Mouse (Mus musculus): ENCODE measurements at regions not wholly inside any gene's neighbourhood (a gene's known extent, or its start where the extent isn't known, plus 50 kb on each side); places are given as distances from the start of the nearest gene placed in this dataset.

DNA sequence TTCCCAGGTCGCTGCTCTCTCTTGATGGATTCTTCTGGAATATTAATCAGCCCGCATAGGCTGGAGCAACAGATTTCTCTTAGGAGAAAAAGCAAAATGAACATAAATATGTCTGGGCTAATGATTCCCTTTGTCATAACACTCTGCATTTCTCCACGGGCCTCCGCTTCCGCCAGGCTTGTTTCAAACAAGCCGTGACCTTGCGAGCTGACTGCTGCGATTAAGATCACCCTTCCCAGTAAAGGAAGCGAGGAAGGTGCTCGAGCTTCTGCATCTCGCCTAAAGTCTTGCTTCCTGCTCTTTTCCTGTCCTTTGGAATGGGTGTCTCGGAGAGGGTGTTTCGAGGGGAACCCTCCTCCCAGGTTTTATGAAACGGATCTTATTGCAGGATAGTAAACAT is 216.3 kb upstream of the Tle3 start:
- no peak overlapping the region for H3K4me3 ChIP-seq (ENCODE audit: low read depth, low read length)
- no peak for ATAC-seq (replicated peaks; ENCODE audit: insufficient number of reproducible peaks, low FRiP score, low TSS enrichment)
- WGBS (ENCODE audit: insufficient replicate concordance) = 60% methylated on average over 14 of the region's 14 CpGs

GRCm38 (mm10) chr9:61158192-61158770 is 213.9 kb upstream of the Tle3 start:
- no peak overlapping the region for H3K4me2 ChIP-seq
- H3K36me3 ChIP-seq (ENCODE audit: control insufficient read depth, insufficient read depth, low read length) = no peaks in the 10 kb centered on the region
- no peak overlapping the region for H3K4me3 ChIP-seq (ENCODE audit: low read depth, low read length)
- no peak overlapping the region for H3K27ac ChIP-seq (ENCODE audit: low read depth, low read length)
- ATAC-seq (replicated peaks; ENCODE audit: insufficient number of reproducible peaks, low FRiP score, low TSS enrichment) = no peak
- H3K9me3 ChIP-seq (replicated peaks; ENCODE audit: control insufficient read depth, low read length) = no peaks in the 10 kb centered on the region
- peaks cover 5% of the 10 kb centered on the region; the same call in 1 of the 2 replicates for H3K4me1 ChIP-seq (ENCODE audit: control insufficient read depth, insufficient read depth, low read length)
- H3K9ac ChIP-seq (ENCODE audit: low read depth, low read length) = no peak overlapping the region
- H3K27me3 ChIP-seq (ENCODE audit: control insufficient read depth, insufficient read depth, low read length) = peaks cover 3% of the 10 kb centered on the region; the same call in 1 of the 2 replicates
- 44% methylated on average over 10 of the region's 10 CpGs for WGBS (ENCODE audit: insufficient replicate concordance)

More for the DNA sequence above, 216.3 kb upstream of the Tle3 start:
- Histone ChIP-seq H3K4me1 (ENCODE audit: control insufficient read depth, insufficient read depth, low read length) (peaks cover 5% of the 10 kb centered on the region; the same call in 1 of the 2 replicates), H3K27me3 (ENCODE audit: control insufficient read depth, insufficient read depth, low read length) (peaks cover 3% of the 10 kb centered on the region; the same call in 1 of the 2 replicates), H3K4me2 (no peak overlapping the region), H3K9me3 (replicated peaks; ENCODE audit: control insufficient read depth, low read length) (no peaks in the 10 kb centered on the region), H3K9ac (ENCODE audit: low read depth, low read length) (no peak overlapping the region), H3K27ac (ENCODE audit: low read depth, low read length) (no peak overlapping the region), H3K36me3 (ENCODE audit: control insufficient read depth, insufficient read depth, low read length) (no peaks in the 10 kb centered on the region)

DNA sequence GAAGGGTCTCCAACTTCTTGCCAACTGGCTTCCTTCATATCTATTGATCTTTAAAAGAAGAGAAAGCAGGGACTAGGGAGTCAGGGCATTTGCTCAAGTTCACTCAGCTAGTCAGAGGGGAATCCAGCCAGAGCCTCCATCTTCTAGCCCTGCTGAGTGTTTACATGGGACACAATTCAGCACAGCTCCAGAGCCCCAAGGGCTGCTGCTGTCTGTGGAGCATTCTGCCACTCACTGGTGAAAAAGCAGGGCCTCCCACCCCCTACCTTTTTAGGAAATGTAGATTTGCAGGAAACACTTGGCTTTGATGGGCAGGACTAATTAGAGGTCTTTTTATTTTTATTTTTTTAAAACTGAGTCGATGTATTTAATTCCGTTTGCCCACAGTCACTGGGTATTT is 213.0 kb upstream of the Tle3 start:
- peaks cover 5% of the 10 kb centered on the region; the same call in 1 of the 2 replicates for H3K4me1 ChIP-seq (ENCODE audit: control insufficient read depth, insufficient read depth, low read length)
- no peak overlapping the region for H3K4me3 ChIP-seq (ENCODE audit: low read depth, low read length)
- H3K9ac ChIP-seq (ENCODE audit: low read depth, low read length) = no peak overlapping the region
- H3K27ac ChIP-seq (ENCODE audit: low read depth, low read length) = no peak overlapping the region
- WGBS (ENCODE audit: insufficient replicate concordance) = 78% methylated on average over 2 of the region's 2 CpGs
- H3K9me3 ChIP-seq (replicated peaks; ENCODE audit: control insufficient read depth, low read length) = no peaks in the 10 kb centered on the region
- no peaks in the 10 kb centered on the region for H3K36me3 ChIP-seq (ENCODE audit: control insufficient read depth, insufficient read depth, low read length)
- H3K27me3 ChIP-seq (ENCODE audit: control insufficient read depth, insufficient read depth, low read length) = peaks cover 3% of the 10 kb centered on the region
- H3K4me2 ChIP-seq = no peak overlapping the region
- no peak for ATAC-seq (replicated peaks; ENCODE audit: insufficient number of reproducible peaks, low FRiP score, low TSS enrichment)

- no peak overlapping the region for H3K9ac ChIP-seq (ENCODE audit: low read depth, low read length)
- 81% methylated on average over 10 of the region's 10 CpGs for whole genome bisulfite sequencing (ENCODE audit: insufficient replicate concordance)
- H3K36me3 ChIP-seq (ENCODE audit: control insufficient read depth, insufficient read depth, low read length) = no peaks in the 10 kb centered on the region
- no peak overlapping the region for H3K4me2 ChIP-seq
- no peak overlapping the region for H3K27ac ChIP-seq (ENCODE audit: low read depth, low read length)
- H3K9me3 ChIP-seq (replicated peaks; ENCODE audit: control insufficient read depth, low read length) = no peaks in the 10 kb centered on the region
- peaks cover 5% of the 10 kb centered on the region; the same call in 1 of the 2 replicates for H3K4me1 ChIP-seq (ENCODE audit: control insufficient read depth, insufficient read depth, low read length)
- ATAC-seq (replicated peaks; ENCODE audit: insufficient number of reproducible peaks, low FRiP score, low TSS enrichment) = no peak
- H3K4me3 ChIP-seq (ENCODE audit: low read depth, low read length) = no peak overlapping the region
- H3K27me3 ChIP-seq (ENCODE audit: control insufficient read depth, insufficient read depth, low read length) = peaks cover 3% of the 10 kb centered on the region
These were observed 212.6 kb upstream of the Tle3 start for GRCm38 (mm10) chr9:61159616-61160015.

DNA sequence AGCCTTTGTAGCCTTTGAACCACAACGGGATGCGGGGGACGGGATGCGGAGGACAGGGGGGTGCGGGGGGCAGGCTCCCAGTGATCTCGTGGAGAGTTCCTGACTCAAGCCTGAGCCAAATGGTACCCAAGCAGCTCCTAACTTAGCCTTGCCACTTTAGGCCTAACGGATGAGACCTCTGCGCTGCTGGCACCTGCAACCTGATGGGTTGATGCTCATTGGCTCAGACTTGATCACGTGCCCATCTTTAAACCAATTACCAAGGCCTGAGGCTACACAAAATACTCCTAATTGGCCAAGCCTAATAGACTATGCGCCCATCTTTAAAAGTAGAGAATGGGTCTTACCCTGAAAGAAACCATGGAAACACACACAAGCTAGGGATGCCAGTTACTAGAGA is 209.3 kb upstream of the Tle3 start:
- ATAC-seq (replicated peaks; ENCODE audit: insufficient number of reproducible peaks, low FRiP score, low TSS enrichment) = no peak
- Histone ChIP-seq H3K4me1 (ENCODE audit: control insufficient read depth, insufficient read depth, low read length) (peaks cover 9% of the 10 kb centered on the region), H3K36me3 (ENCODE audit: control insufficient read depth, insufficient read depth, low read length) (no peaks in the 10 kb centered on the region), H3K9me3 (replicated peaks; ENCODE audit: control insufficient read depth, low read length) (no peaks in the 10 kb centered on the region), H3K4me2 (no peak overlapping the region), H3K27ac (ENCODE audit: low read depth, low read length) (no peak overlapping the region), H3K4me3 (ENCODE audit: low read depth, low read length) (no peak overlapping the region), H3K9ac (ENCODE audit: low read depth, low read length) (no peak overlapping the region), H3K27me3 (ENCODE audit: control insufficient read depth, insufficient read depth, low read length) (peaks cover 3% of the 10 kb centered on the region)
- 81% methylated on average over 10 of the region's 10 CpGs for WGBS (ENCODE audit: insufficient replicate concordance)

- ATAC-seq (replicated peaks; ENCODE audit: insufficient number of reproducible peaks, low FRiP score, low TSS enrichment) = no peak
- Histone ChIP-seq H3K4me2 (no peak overlapping the region), H3K9me3 (replicated peaks; ENCODE audit: control insufficient read depth, low read length) (no peaks in the 10 kb centered on the region), H3K27me3 (ENCODE audit: control insufficient read depth, insufficient read depth, low read length) (no peaks in the 10 kb centered on the region; the same call in none of the 2 replicates), H3K9ac (ENCODE audit: low read depth, low read length) (no peak overlapping the region), H3K27ac (ENCODE audit: low read depth, low read length) (no peak overlapping the region), H3K36me3 (ENCODE audit: control insufficient read depth, insufficient read depth, low read length) (no peaks in the 10 kb centered on the region), H3K4me3 (ENCODE audit: low read depth, low read length) (no peak overlapping the region), H3K4me1 (ENCODE audit: control insufficient read depth, insufficient read depth, low read length) (peaks cover 4% of the 10 kb centered on the region)
- WGBS (ENCODE audit: insufficient replicate concordance) = 69% methylated on average over 19 of the region's 19 CpGs
These were observed 208.4 kb upstream of the Tle3 start for GRCm38 (mm10) chr9:61163671-61164288.

- H3K4me1 ChIP-seq (ENCODE audit: control insufficient read depth, insufficient read depth, low read length) = peaks cover 4% of the 10 kb centered on the region
- H3K9ac ChIP-seq (ENCODE audit: low read depth, low read length) = no peak overlapping the region
- H3K36me3 ChIP-seq (ENCODE audit: control insufficient read depth, insufficient read depth, low read length) = no peaks in the 10 kb centered on the region
- H3K27me3 ChIP-seq (ENCODE audit: control insufficient read depth, insufficient read depth, low read length) = no peaks in the 10 kb centered on the region; the same call in 1 of the 2 replicates
- 43% methylated on average over 11 of the region's 11 CpGs for WGBS (ENCODE audit: insufficient replicate concordance)
- ATAC-seq (replicated peaks; ENCODE audit: insufficient number of reproducible peaks, low FRiP score, low TSS enrichment) = no peak
- no peak overlapping the region for H3K27ac ChIP-seq (ENCODE audit: low read depth, low read length)
- no peak overlapping the region for H3K4me3 ChIP-seq (ENCODE audit: low read depth, low read length)
- no peaks in the 10 kb centered on the region for H3K9me3 ChIP-seq (replicated peaks; ENCODE audit: control insufficient read depth, low read length)
- no peak overlapping the region for H3K4me2 ChIP-seq
These were observed 207.5 kb upstream of the Tle3 start for GRCm38 (mm10) chr9:61164501-61165251.

- ATAC-seq (replicated peaks; ENCODE audit: insufficient number of reproducible peaks, low FRiP score, low TSS enrichment) = no peak
- Histone ChIP-seq H3K27ac (ENCODE audit: low read depth, low read length) (no peak overlapping the region), H3K4me2 (no peak overlapping the region), H3K4me3 (ENCODE audit: low read depth, low read length) (no peak overlapping the region), H3K9me3 (replicated peaks; ENCODE audit: control insufficient read depth, low read length) (no peaks in the 10 kb centered on the region), H3K9ac (ENCODE audit: low read depth, low read length) (no peak overlapping the region), H3K36me3 (ENCODE audit: control insufficient read depth, insufficient read depth, low read length) (no peaks in the 10 kb centered on the region), H3K27me3 (ENCODE audit: control insufficient read depth, insufficient read depth, low read length) (no peaks in the 10 kb centered on the region; the same call in 1 of the 2 replicates), H3K4me1 (ENCODE audit: control insufficient read depth, insufficient read depth, low read length) (peaks cover 4% of the 10 kb centered on the region)
- 64% methylated on average over 2 of the region's 2 CpGs for WGBS (ENCODE audit: insufficient replicate concordance)
These were observed 206.1 kb upstream of the Tle3 start for GRCm38 (mm10) chr9:61166115-61166514.

All from heart, embryonic 11.5 days (tissue).